Mouse (Mus musculus): ENCODE measurements around the gene Eea1.

DNA sequence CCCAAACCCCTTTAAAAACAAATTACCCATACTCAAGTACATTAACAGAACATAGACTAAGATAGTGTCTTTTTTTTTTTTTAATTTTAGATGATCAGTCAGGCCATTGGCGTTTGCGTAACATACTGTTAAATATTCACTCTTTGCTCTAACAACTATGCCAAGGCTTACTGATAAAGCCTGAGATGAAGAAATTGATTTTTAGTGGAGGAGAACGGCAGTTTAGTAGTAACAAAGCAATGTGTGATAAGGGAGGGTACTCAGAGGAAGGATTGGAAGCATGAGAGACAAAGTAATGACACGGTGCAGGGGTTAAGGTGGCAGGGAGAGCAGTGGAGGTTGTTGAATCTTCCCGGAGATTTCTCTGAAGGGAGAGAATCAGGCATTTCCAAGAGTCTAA is 9.7 kb downstream of the Eea1 start:
- no peak for TF ChIP-seq POLR2A (IDR thresholded peaks at IDR 0.05; ENCODE audit: borderline replicate concordance, extremely low read depth, insufficient read depth, insufficient read length, poor library complexity, severe bottlenecking)
- TF ChIP-seq CTCF (IDR thresholded peaks at IDR 0.05; ENCODE audit: borderline replicate concordance, extremely low read depth, insufficient read depth, insufficient read length) = no peak

Data from brain, embryonic 14.5 days (tissue).